Mouse (Mus musculus) heart, embryonic 11.5 days (tissue): Measurements from ENCODE around the gene Sirpa. TPM values are rescaled to one million over a fixed set of nuclear protein-coding genes. Genes with fewer than 3 reads are reported as not detected.

Source experiments
- ATAC-seq: fragments of 200-750 bp; cut with Nextera tagmentation; replicated peaks from 2 replicates; pipeline ENCODE4 v1.8.0; 2017; ENCODE audit warnings: moderate library complexity; ENCODE audit not compliant: insufficient number of reproducible peaks, low FRiP score, low TSS enrichment
- H3K27ac ChIP-seq: fragments of 300-500 bp; sonication (generic); 2 replicates; pipeline ENCODE4 v1.5.1; 2014; ENCODE audit warnings: mild to moderate bottlenecking, low read depth, low read length
- H3K27me3 ChIP-seq: fragments of 300-500 bp; sonication (generic); 2 replicates; pipeline ENCODE4 v1.6.1; 2014; ENCODE audit warnings: mild to moderate bottlenecking, low read length, mixed read lengths; ENCODE audit not compliant: control insufficient read depth, insufficient read depth
- H3K36me3 ChIP-seq: fragments of 300-500 bp; sonication (generic); 2 replicates; pipeline ENCODE4 v1.6.1; 2014; ENCODE audit warnings: mild to moderate bottlenecking, low read length, moderate library complexity, mixed read lengths; ENCODE audit not compliant: control insufficient read depth, insufficient read depth
- H3K4me1 ChIP-seq: fragments of 300-500 bp; sonication (generic); 2 replicates; pipeline ENCODE4 v1.6.1; 2014; ENCODE audit warnings: low read length; ENCODE audit not compliant: control insufficient read depth, insufficient read depth
- H3K4me2 ChIP-seq: fragments of 300-500 bp; sonication (generic); 2 replicates; pipeline ENCODE4 v1.6.1; 2014; ENCODE audit warnings: mild to moderate bottlenecking, moderate library complexity
- H3K4me3 ChIP-seq: fragments of 300-500 bp; sonication (generic); 2 replicates; pipeline ENCODE4 v1.5.1; 2014; ENCODE audit warnings: low read depth, low read length
- H3K9ac ChIP-seq: fragments of 300-500 bp; sonication (generic); 2 replicates; pipeline ENCODE4 v1.6.1; 2014; ENCODE audit warnings: mild to moderate bottlenecking, low read depth, low read length, moderate library complexity
- H3K9me3 ChIP-seq: fragments of 300-500 bp; sonication (generic); replicated peaks from 2 replicates; pipeline ENCODE4 v1.6.1; 2016; ENCODE audit warnings: low read length; ENCODE audit not compliant: control insufficient read depth
- WGBS: fragments of 180-500 bp; shearing (Covaris S2); extraction: QIAGEN DNeasy Blood & Tissue Kit; methylation state at CpG from one replicate; pipeline ENCODE4 v1.1.7; 2014; ENCODE audit not compliant: insufficient replicate concordance; 5-methylcytosine and 5-hydroxymethylcytosine counted together
- polyA plus RNA-seq: library from polyadenylated mRNA; unstranded; fragments of >200 nt; fragmentation: Nextera tagmentation; extraction: Ambion mirVana; gene quantifications from 2 replicates; pipeline ENCODE4 v1.2.1, GENCODE M21; 2014

The Sirpa gene
- polyA plus RNA-seq, 1 experiment from 2014 or later = 13.0 TPM

- WGBS = 54% methylated on average over 12 of the region's 12 CpGs
- H3K4me2 ChIP-seq = no peak overlapping the region
- no peak for ATAC-seq
- peaks cover 6% of the 10 kb centered on the region; the same call in 1 of the 2 replicates for H3K4me1 ChIP-seq
- H3K27ac ChIP-seq = no peak overlapping the region
- no peaks in the 10 kb centered on the region for H3K9me3 ChIP-seq
- H3K36me3 ChIP-seq = no peaks in the 10 kb centered on the region
- no peak overlapping the region for H3K9ac ChIP-seq
- H3K4me3 ChIP-seq = no peak overlapping the region
- no peaks in the 10 kb centered on the region; the same call in 1 of the 2 replicates for H3K27me3 ChIP-seq
These were observed 34.4 kb upstream of the Sirpa start for GRCm38 (mm10) chr2:129558008-129558874.

GRCm38 (mm10) chr2:129558875-129559219 is 33.8 kb upstream of the Sirpa start:
- no peak overlapping the region for H3K27ac ChIP-seq
- H3K36me3 ChIP-seq = no peaks in the 10 kb centered on the region
- no peak overlapping the region for H3K4me2 ChIP-seq
- H3K9me3 ChIP-seq = no peaks in the 10 kb centered on the region
- no peak overlapping the region for H3K4me3 ChIP-seq
- H3K9ac ChIP-seq = no peak overlapping the region
- ATAC-seq = no peak
- WGBS = 47% methylated on average over 3 of the region's 3 CpGs
- no peaks in the 10 kb centered on the region; the same call in 1 of the 2 replicates for H3K27me3 ChIP-seq
- H3K4me1 ChIP-seq = peaks cover 6% of the 10 kb centered on the region; the same call in 1 of the 2 replicates

GRCm38 (mm10) chr2:129561796-129562195 is 30.8 kb upstream of the Sirpa start:
- WGBS = 63% methylated on average over 3 of the region's 3 CpGs
- no peak overlapping the region for H3K4me3 ChIP-seq
- H3K4me2 ChIP-seq = no peak overlapping the region
- H3K9ac ChIP-seq = no peak overlapping the region
- H3K9me3 ChIP-seq = no peaks in the 10 kb centered on the region
- no peaks in the 10 kb centered on the region for H3K36me3 ChIP-seq
- H3K4me1 ChIP-seq = peaks cover 6% of the 10 kb centered on the region; the same call in 1 of the 2 replicates
- no peaks in the 10 kb centered on the region; the same call in 1 of the 2 replicates for H3K27me3 ChIP-seq
- H3K27ac ChIP-seq = no peak overlapping the region
- no peak for ATAC-seq

- Histone ChIP-seq H3K36me3 (no peaks in the 10 kb centered on the region), H3K9me3 (no peaks in the 10 kb centered on the region), H3K27me3 (no peaks in the 10 kb centered on the region; the same call in 1 of the 2 replicates), H3K4me3 (no peak overlapping the region), H3K27ac (no peak overlapping the region), H3K9ac (no peak overlapping the region), H3K4me1 (0 out of 2 replicates have a peak, but pooled peaks cover 2% of the 10 kb centered on the region), H3K4me2 (no peak overlapping the region)
- no peak for ATAC-seq
- 72% methylated on average over 5 of the region's 5 CpGs for WGBS
These were observed 28.5 kb upstream of the Sirpa start for GRCm38 (mm10) chr2:129563944-129564709.

GRCm38 (mm10) chr2:129569120-129569519 is 23.5 kb upstream of the Sirpa start:
- H3K9ac ChIP-seq = no peak overlapping the region
- 65% methylated on average over 7 of the region's 7 CpGs for WGBS
- no peaks in the 10 kb centered on the region for H3K4me1 ChIP-seq
- no peak for ATAC-seq
- no peak overlapping the region for H3K4me2 ChIP-seq
- peaks cover 16% of the 10 kb centered on the region for H3K27me3 ChIP-seq
- H3K27ac ChIP-seq = no peak overlapping the region
- H3K36me3 ChIP-seq = no peaks in the 10 kb centered on the region
- no peak overlapping the region for H3K4me3 ChIP-seq
- no peaks in the 10 kb centered on the region for H3K9me3 ChIP-seq

GRCm38 (mm10) chr2:129569556-129569955 is 23.1 kb upstream of the Sirpa start:
- Histone ChIP-seq H3K4me3 (no peak overlapping the region), H3K27ac (no peak overlapping the region), H3K36me3 (no peaks in the 10 kb centered on the region), H3K9ac (no peak overlapping the region), H3K4me2 (no peak overlapping the region), H3K27me3 (peaks cover 19% of the 10 kb centered on the region), H3K4me1 (no peaks in the 10 kb centered on the region), H3K9me3 (no peaks in the 10 kb centered on the region)
- WGBS = 54% methylated on average over 5 of the region's 5 CpGs
- no peak for ATAC-seq

- peaks cover 27% of the 10 kb centered on the region for H3K27me3 ChIP-seq
- H3K9me3 ChIP-seq = no peaks in the 10 kb centered on the region
- no peaks in the 10 kb centered on the region for H3K36me3 ChIP-seq
- H3K27ac ChIP-seq = no peak overlapping the region
- 31% methylated on average over 4 of the region's 4 CpGs for WGBS
- H3K4me3 ChIP-seq = no peak overlapping the region
- no peak for ATAC-seq
- H3K4me1 ChIP-seq = peaks cover 4% of the 10 kb centered on the region; the same call in 1 of the 2 replicates
- peak overlapping the region; percentile 48 for H3K4me2 ChIP-seq
- H3K9ac ChIP-seq = no peak overlapping the region
These were observed 18.8 kb upstream of the Sirpa start for GRCm38 (mm10) chr2:129573701-129574273.

GRCm38 (mm10) chr2:129574395-129575046 is 18.1 kb upstream of the Sirpa start:
- Histone ChIP-seq H3K9ac (no peak overlapping the region), H3K4me3 (0 out of 2 replicates have a peak overlapping the region, but pooled peaks have one; percentile 10), H3K27me3 (peaks cover 27% of the 10 kb centered on the region), H3K4me1 (peaks cover 4% of the 10 kb centered on the region; the same call in 1 of the 2 replicates), H3K27ac (no peak overlapping the region), H3K36me3 (no peaks in the 10 kb centered on the region), H3K4me2 (peak overlapping the region; percentile 48), H3K9me3 (no peaks in the 10 kb centered on the region)
- ATAC-seq = no peak
- 17% methylated on average over 24 of the region's 24 CpGs for WGBS
